Mouse (Mus musculus) layer of hippocampus, adult 11-12 months (tissue): Measurements from ENCODE around the gene Tgoln1.

Source experiments
- DNase-seq: peaks from one replicate; pipeline ENCODE4 v3.0.0; 2022; ENCODE audit warnings: low spot score

Gene Tgoln1

GRCm38 (mm10) chr6:72630370-72630769 is 13.6 kb upstream of the Tgoln1 start:
- no peak for DNase-seq

- no peak for DNase-seq
Observed at GRCm38 (mm10) chr6:72627276-72627675, 10.5 kb upstream of the Tgoln1 start.

- no peak for DNase-seq
Observed at GRCm38 (mm10) chr6:72626391-72626790, 9.6 kb upstream of the Tgoln1 start.

DNA sequence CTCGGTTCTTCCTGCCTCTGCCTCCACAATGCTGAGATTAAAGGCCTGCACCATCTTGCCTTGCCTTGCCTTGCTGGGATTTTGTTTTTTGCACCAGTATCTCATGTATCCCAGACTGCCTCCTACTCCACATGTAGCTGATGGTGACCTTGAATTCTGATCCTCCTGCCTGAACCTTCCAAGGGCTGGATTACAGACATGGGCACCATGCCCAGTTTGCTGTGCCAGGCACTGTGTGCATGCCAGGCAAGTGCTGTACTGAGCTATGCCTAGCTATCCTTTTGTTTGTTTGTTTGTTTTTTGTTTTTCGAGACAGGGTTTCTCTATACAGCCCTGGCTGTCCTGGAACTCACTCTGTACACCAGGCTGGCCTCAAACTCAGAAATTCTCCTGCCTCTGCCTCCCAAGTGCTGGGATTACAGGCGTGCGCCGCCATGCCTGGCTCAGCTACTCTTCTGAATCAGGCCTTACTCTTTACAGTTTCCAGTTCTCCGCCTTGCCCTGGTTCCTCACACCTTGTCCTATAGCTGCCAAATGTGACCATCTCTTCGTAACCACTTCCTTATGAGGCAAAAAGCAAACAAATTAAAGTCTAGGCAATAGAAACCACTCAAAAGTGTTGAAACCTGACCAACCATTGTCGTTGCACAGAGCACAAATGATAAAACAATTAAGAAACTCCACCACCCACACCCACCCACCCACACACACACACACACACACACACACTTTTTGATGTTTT is 7.0 kb upstream of the Tgoln1 start:
- no peak for DNase-seq

- DNase-seq = no peak
Observed at GRCm38 (mm10) chr6:72622917-72623316, 6.1 kb upstream of the Tgoln1 start.

GRCm38 (mm10) chr6:72620920-72621319 is 4.1 kb upstream of the Tgoln1 start:
- DNase-seq = no peak

DNA sequence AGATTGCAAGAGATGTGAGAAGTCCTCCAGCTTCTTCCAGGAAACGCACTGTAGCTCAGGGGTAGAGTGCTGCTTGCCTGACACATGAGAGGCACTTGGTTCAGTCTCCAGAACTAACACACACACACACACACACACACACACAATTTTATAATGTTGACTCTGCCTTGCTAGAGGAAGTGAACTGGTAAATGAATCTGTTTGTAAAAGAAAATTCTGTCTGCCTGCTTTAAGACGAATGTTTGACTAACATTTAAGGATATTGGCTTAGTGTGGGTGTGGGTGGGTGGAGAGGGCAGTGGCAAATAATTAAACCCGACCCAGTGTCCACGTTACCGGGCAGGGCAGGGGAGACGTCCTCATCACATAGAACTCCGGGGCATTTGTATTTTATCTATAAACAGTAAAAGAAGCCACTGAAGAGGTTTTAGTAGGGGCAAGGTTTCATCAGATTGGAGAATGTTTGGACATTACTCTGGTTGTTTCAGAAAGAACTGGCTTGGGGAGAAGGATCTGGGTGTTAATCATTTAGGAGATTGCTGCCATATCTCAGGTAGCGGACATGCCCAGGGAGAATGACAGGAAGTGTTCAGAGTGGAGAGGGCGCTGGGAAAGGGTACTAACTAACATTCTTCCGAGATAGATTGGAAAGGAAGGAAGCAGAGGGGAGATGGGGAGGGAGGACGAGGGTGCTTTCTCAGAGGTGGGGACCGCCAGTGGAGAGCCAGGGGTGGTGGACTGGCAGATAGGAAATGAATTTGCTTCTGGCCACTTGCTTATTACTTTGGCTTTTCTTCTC is 3.1 kb upstream of the Tgoln1 start:
- no peak for DNase-seq

- DNase-seq = no peak
Observed at GRCm38 (mm10) chr6:72615561-72616375, 1.0 kb downstream of the Tgoln1 start.

- no peak for DNase-seq
Observed at GRCm38 (mm10) chr6:72615151-72615550, 1.6 kb downstream of the Tgoln1 start.

DNA sequence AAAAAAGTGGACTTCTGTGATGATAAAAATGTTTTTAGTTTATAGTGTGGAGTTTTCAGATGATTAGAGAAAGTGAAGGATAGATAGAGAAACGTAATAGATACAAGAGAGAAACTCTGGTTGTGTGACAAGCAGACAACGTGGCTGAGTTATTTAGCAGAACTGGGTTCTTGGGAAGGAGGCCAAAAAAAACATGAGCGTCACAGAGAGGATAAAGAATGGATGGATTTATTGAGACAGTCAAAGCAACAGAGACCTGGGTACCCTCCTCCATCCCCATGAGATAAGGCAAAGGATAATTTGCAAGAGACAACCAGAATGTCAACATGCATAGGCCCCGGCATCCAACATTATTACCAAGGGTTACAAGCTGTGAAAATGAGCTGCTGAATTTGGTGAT is 6.5 kb downstream of the Tgoln1 start:
- DNase-seq = no peak

DNA sequence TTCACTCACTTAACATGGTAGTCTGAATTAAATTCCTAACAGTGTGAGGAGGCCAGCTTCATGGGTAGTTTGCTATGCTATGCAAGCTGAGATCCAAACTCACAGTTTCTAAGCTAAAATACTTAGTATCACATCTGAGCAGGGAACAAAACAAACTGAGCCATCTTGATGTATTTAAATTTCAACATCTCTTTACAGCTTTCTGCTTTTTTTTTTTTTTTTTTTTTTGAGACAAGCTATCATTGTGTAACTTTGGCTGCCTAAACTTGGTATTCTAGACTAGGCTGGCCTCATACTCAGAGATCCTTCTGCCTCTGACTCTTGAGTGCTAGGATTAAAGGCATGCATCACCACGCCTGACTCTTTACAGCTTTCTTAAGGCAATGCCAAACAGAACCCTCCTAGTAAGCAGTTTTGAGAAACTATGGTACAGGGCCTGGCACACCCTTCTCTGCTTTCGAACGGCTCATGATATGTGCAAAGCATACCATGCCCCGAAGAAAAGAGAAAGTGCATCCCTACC is 8.1 kb downstream of the Tgoln1 start:
- no peak for DNase-seq

DNA sequence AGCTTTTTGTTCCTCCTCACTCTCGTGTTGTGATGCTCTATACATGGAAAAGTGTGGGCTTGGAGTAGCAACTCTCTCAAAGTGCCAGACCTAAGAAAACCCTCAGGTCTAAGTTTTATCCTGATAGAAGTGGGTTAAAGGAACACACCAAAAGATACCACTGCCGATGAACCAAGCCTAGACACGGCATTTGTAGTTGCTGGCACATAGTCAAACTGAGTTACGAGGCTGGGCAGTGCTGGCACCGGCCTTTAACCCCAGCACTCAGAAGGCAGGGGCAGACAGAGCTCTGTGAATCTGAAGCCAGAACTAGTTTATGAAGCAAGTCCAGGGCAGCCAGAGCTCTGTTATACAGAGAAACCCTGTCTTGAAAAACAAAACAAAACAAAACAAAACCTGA is 9.1 kb downstream of the Tgoln1 start:
- no peak for DNase-seq

GRCm38 (mm10) chr6:72607060-72607459 is 9.7 kb downstream of the Tgoln1 start:
- no peak for DNase-seq

DNA sequence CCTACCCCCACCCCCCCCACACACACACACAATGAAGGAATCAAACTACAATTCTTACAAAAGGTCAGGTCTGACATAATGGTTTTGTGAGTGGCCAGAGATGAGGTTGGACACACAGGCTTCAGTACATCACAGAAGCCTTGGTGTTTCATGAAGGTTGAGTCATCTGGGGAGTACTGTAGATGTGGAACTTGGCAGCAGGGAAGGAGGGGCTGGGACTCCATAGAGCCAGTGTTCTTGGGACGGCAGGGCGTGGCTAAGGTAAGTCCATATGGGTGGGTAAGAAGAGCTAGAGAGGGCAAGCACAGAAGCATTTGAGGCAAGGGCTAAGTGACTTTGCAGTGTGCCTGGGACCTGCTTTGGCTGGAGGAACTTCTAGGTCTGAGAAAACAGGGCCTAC is 12.7 kb downstream of the Tgoln1 start:
- no peak for DNase-seq

DNA sequence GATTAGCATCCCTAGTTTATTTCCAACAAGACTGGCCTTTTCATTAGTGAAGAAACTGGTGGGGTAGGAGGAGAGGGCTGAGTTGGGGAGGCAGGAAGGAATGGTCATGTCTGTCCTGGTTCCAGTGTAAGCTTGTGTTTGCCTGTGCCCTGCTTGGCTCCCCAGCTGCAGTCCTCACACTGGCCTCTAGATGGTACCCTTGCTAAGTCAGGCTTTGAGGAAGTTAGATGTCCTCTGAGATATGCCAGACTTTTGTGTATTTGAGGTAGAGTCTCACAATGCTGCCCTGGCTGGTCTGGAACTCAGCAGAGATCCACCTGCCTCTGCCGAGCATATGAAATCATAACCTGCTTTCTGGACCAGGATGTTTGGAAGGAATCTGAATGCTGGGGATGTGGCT is 15.1 kb downstream of the Tgoln1 start:
- peak; percentile 86 for DNase-seq

DNA sequence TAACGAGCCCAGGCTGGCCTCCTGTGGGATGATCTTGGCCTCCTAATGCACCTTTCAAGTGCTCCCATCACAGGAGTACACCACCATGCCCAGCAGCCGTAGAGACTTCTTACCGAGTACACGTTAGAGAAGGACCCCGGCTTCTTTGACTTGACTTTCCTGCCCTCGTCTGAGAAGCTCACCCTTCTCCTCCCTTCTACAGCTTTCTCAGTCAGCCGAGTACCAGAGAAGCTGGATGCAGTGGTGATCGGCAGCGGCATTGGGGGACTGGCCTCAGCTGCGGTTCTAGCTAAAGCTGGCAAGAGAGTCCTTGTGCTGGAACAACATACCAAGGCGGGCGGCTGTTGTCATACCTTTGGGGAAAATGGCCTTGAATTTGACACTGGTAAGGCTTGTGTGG is 16.0 kb downstream of the Tgoln1 start:
- no peak for DNase-seq

DNA sequence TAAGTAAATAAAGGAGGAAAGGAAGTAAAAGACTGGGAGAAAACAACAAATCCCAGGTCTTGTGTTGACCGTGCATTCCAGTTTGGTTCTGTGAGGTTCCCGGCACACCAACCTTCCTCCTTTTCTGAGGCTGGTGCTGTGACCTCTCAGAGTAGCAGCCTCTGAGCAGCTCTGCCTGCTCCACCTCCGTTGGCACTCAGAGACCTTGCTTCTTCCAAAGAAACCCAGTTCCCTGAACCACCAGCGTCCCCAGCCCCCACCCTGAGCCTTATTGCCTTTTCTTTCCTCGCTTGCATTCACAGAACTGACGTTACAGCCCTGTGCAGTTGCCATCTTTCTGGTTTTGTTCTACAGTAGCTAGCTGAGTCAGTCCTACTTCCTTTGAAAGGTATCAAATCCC is 16.6 kb downstream of the Tgoln1 start:
- no peak for DNase-seq

DNA sequence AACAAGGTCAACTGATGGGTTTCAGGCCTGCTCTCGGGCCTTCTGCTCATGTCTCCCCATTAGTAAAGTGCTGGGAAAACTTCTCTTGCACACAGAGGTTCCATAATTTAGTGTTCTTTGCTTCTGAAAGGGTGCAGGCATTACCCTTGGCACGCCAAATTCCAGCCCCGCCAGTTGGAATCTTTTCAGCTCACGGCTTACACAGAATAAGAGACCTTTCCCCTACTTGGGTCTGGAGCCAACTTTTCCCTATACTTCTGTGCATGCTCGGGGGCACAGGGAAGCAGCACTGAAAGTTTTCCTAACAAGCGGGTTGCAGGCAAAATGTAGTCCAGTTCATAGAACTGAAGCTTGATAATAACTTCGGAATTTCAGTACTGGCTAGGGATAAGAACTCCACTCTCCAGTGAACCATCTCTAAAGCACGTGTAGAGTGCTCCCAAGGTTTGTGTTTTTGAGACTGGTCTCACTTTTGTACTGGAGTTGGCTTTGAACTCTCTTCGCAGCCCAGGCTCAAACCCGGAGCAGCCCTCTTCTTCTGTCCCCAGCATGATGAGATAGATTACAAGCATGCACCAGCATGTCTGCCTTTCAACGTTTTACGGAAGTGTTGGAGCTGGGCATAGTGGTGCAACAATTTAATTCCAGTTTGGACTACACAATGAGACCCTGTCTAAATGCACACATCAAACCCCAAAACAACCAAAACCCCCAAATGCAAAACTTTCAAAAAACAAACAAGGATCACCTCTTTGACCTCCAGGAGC is 17.8 kb downstream of the Tgoln1 start:
- peak; percentile 53 for DNase-seq

GRCm38 (mm10) chr6:72597956-72598753 is 18.6 kb downstream of the Tgoln1 start, which contains the start of the genes Elmod3 and Retsat:
TSS of gene Elmod3 (minus strand) at chr6:72598413.
TSS of gene Retsat (plus strand) at chr6:72598475.
- DNase-seq = peak; percentile 94

GRCm38 (mm10) chr6:72597083-72597874 is 19.5 kb downstream of the Tgoln1 start:
- peak; percentile 43 for DNase-seq
